Comparison of ENCODE assay signal across 28 mouse cellular contexts in genomic region chr9:84837498-84837897, GRCm38 (mm10).
DNase-seq lines count a peak whose midpoint lies in the region; ATAC-seq and TF ChIP-seq lines count a peak whose summit lies in the region.
"Had no signal": no experiment of that assay in that cellular context is flagged by ENCODE, and none has a peak within 500 bp of the region (broad histone marks: within the 10 kb centered on the region; RNA-seq: fewer than 3 reads in every experiment).

No protein-coding gene starts in this region.

- H3K27ac ChIP-seq in midbrain, embryonic 13.5 days: no peak overlapping the region
- no peak overlapping the region for H3K27ac ChIP-seq in midbrain, embryonic 11.5 days (ENCODE audit: low read depth, low read length)
- H3K27ac ChIP-seq in midbrain, embryonic 15.5 days: no peak overlapping the region
- H3K27ac ChIP-seq in midbrain, postnatal 0 days (ENCODE audit: low read depth, low read length): no peak overlapping the region
- H3K27ac ChIP-seq in left cerebral cortex, adult 2 months: no peak overlapping the region
- H3K27ac ChIP-seq: embryonic facial prominence, embryonic 13.5 days; embryonic facial prominence, embryonic 15.5 days; forebrain, embryonic 10.5 days; forebrain, embryonic 12.5 days had no signal

- DNase-seq in midbrain, embryonic 11.5 days (ENCODE audit: low spot score, missing footprints): no peak
- no peak for DNase-seq in midbrain, postnatal 0 days (ENCODE audit: low spot score)
- DNase-seq in left cerebral cortex, adult 2 months (ENCODE audit: extremely low spot score in 1 of 2, low spot score in 2 of 2): no peak
- DNase-seq: adrenal gland, adult 8-10 months; adrenal gland, postnatal 14 days; adrenal gland, postnatal 36 days; B cell, adult 2 months; cerebellum, adult 11 months; cerebellum, adult 18-20 months; cerebellum, adult 8-10 months; cerebellum, adult 9-11 months; cerebellum, postnatal 14 days; cerebellum, postnatal 36 days; embryo, embryonic 11 days had no signal

- no peak overlapping the region for H3K9ac ChIP-seq in midbrain, embryonic 13.5 days (replicated peaks)
- H3K9ac ChIP-seq in midbrain, embryonic 11.5 days (ENCODE audit: low read length): no peak overlapping the region
- H3K9ac ChIP-seq in midbrain, embryonic 15.5 days: no peak overlapping the region
- H3K9ac ChIP-seq in midbrain, postnatal 0 days (replicated peaks; ENCODE audit: low read length, poor library complexity, severe bottlenecking): no peak overlapping the region
- H3K9ac ChIP-seq: embryonic facial prominence, embryonic 13.5 days; embryonic facial prominence, embryonic 15.5 days; forebrain, embryonic 12.5 days had no signal

- H3K36me3 ChIP-seq in midbrain, embryonic 13.5 days: no peaks in the 10 kb centered on the region
- H3K36me3 ChIP-seq in midbrain, embryonic 11.5 days (ENCODE audit: control insufficient read depth, insufficient read depth, low read length): no peaks in the 10 kb centered on the region
- H3K36me3 ChIP-seq in midbrain, embryonic 15.5 days (replicated peaks): no peaks in the 10 kb centered on the region
- no peaks in the 10 kb centered on the region for H3K36me3 ChIP-seq in midbrain, postnatal 0 days (ENCODE audit: insufficient read depth, low read length)
- H3K36me3 ChIP-seq: embryonic facial prominence, embryonic 13.5 days; embryonic facial prominence, embryonic 15.5 days; forebrain, embryonic 10.5 days; forebrain, embryonic 12.5 days; G1E had no signal

- no peaks in the 10 kb centered on the region for H3K27me3 ChIP-seq in midbrain, embryonic 13.5 days
- H3K27me3 ChIP-seq in midbrain, embryonic 11.5 days (ENCODE audit: control insufficient read depth, insufficient read depth, low read length): no peaks in the 10 kb centered on the region
- H3K27me3 ChIP-seq in midbrain, embryonic 15.5 days (replicated peaks): no peaks in the 10 kb centered on the region
- no peaks in the 10 kb centered on the region for H3K27me3 ChIP-seq in midbrain, postnatal 0 days (ENCODE audit: insufficient read depth, low read length)
- H3K27me3 ChIP-seq: CH12.LX; embryonic facial prominence, embryonic 13.5 days; embryonic facial prominence, embryonic 15.5 days; forebrain, embryonic 12.5 days had no signal

- H3K4me2 ChIP-seq in midbrain, embryonic 13.5 days (replicated peaks): no peak overlapping the region
- no peak overlapping the region for H3K4me2 ChIP-seq in midbrain, embryonic 11.5 days
- no peak overlapping the region for H3K4me2 ChIP-seq in midbrain, embryonic 15.5 days
- H3K4me2 ChIP-seq in midbrain, postnatal 0 days (ENCODE audit: low read depth, low read length, poor library complexity, severe bottlenecking): no peak overlapping the region
- H3K4me2 ChIP-seq: embryonic facial prominence, embryonic 13.5 days; embryonic facial prominence, embryonic 15.5 days; forebrain, embryonic 12.5 days had no signal

- no peak overlapping the region for H3K4me3 ChIP-seq in midbrain, embryonic 13.5 days (replicated peaks)
- H3K4me3 ChIP-seq in midbrain, embryonic 11.5 days (ENCODE audit: low read depth, low read length): no peak overlapping the region
- H3K4me3 ChIP-seq in midbrain, embryonic 15.5 days: no peak overlapping the region
- no peak overlapping the region for H3K4me3 ChIP-seq in midbrain, postnatal 0 days (ENCODE audit: low read depth, low read length)
- H3K4me3 ChIP-seq in left cerebral cortex, adult 2 months: no peak overlapping the region
- H3K4me3 ChIP-seq: embryonic facial prominence, embryonic 13.5 days; embryonic facial prominence, embryonic 15.5 days; erythroblast, embryonic 14.5 days; forebrain, embryonic 10.5 days; forebrain, embryonic 12.5 days had no signal

- intact Hi-C loops in left cerebral cortex, adult 2 months (cut with DNase I): no loop called here

- H3K9me3 ChIP-seq in midbrain, embryonic 13.5 days: no peaks in the 10 kb centered on the region
- H3K9me3 ChIP-seq in midbrain, embryonic 11.5 days (ENCODE audit: control insufficient read depth, low read length): no peaks in the 10 kb centered on the region
- no peaks in the 10 kb centered on the region for H3K9me3 ChIP-seq in midbrain, embryonic 15.5 days
- H3K9me3 ChIP-seq in midbrain, postnatal 0 days (ENCODE audit: low read length): no peaks in the 10 kb centered on the region
- H3K9me3 ChIP-seq: embryonic facial prominence, embryonic 13.5 days; embryonic facial prominence, embryonic 15.5 days; forebrain, embryonic 10.5 days; forebrain, embryonic 12.5 days; G1E had no signal

- 0 out of 2 replicates have a peak, but pooled peaks have one; percentile 50 for ATAC-seq in midbrain, embryonic 13.5 days
- no peak for ATAC-seq in midbrain, embryonic 11.5 days (ENCODE audit: low FRiP score)
- ATAC-seq in midbrain, embryonic 15.5 days (replicated peaks): peak; percentile 78; the same call in 1 of the 2 replicates
- no peak for ATAC-seq in midbrain, postnatal 0 days (ENCODE audit: low FRiP score)
- ATAC-seq: activated CD4-positive, CD25-positive, alpha-beta regulatory T cell, adult 4 months; CD4-positive, CD25-positive, alpha-beta regulatory T cell, adult 4 months; forebrain, embryonic 14.5 days; forebrain, embryonic 16.5 days; Patski had no signal

- H3K4me1 ChIP-seq in midbrain, embryonic 13.5 days (replicated peaks): no peaks in the 10 kb centered on the region
- no peaks in the 10 kb centered on the region for H3K4me1 ChIP-seq in midbrain, embryonic 11.5 days (ENCODE audit: control insufficient read depth, insufficient read depth, low read length)
- no peaks in the 10 kb centered on the region for H3K4me1 ChIP-seq in midbrain, embryonic 15.5 days
- no peaks in the 10 kb centered on the region for H3K4me1 ChIP-seq in midbrain, postnatal 0 days (ENCODE audit: insufficient read depth, low read length)
- H3K4me1 ChIP-seq: embryonic facial prominence, embryonic 15.5 days; forebrain, embryonic 10.5 days; forebrain, embryonic 12.5 days had no signal

- TF ChIP-seq CTCF in midbrain, postnatal 0 days (IDR thresholded peaks at IDR 0.05): no peak
- TF ChIP-seq CTCF in left cerebral cortex, adult 2 months (IDR thresholded peaks at IDR 0.05): no peak

- WGBS in midbrain, embryonic 13.5 days: 76% methylated on average over 1 of the region's 1 CpGs
- 88% methylated on average over 1 of the region's 1 CpGs for WGBS in midbrain, embryonic 11.5 days
- WGBS in midbrain, embryonic 15.5 days: 48% methylated on average over 1 of the region's 1 CpGs
- 50% methylated on average over 1 of the region's 1 CpGs for WGBS in midbrain, postnatal 0 days

Comparison
In these comparisons a context has a peak if more than half of its experiments do, and no peak if none do; other contexts are left out.
1. ATAC-seq: peak in midbrain, embryonic 13.5 days (single experiment) and midbrain, embryonic 15.5 days (single experiment); none in midbrain, embryonic 11.5 days (single experiment) and midbrain, postnatal 0 days (single experiment).